Comparison of ENCODE assay signal across 8 mouse cellular contexts in the genomic region with DNA sequence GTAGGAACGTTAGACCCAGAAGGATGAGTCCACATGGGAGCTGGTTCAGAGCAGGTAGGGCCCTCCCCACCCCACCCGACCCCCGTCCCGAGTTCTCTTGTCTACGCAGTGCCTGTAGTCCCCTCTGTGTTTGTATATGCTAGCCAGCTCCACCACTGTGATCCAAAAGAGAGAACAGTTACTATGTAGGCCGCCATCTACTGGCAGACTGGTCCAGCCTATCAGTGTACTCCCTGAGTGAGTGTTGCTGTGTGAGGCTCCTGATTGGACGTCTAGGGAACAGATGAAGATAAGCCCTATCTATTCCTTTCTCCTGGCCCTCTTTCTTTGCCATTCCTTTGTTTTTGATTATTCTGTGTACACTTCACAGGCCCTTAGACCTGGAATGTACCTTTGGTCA.
A peak's percentile ranks its signal among the peaks of the same experiment; 100 is the strongest.
DNase-seq lines count a peak whose midpoint lies in the region; ATAC-seq and TF ChIP-seq lines count a peak whose summit lies in the region.

No protein-coding gene starts in this region.

- H3K27ac ChIP-seq in liver, embryonic 14.5 days = no peak overlapping the region
- no peak overlapping the region for H3K27ac ChIP-seq in stomach, embryonic 16.5 days (ENCODE audit: low read length)

- no peaks in the 10 kb centered on the region for H3K36me3 ChIP-seq in liver, embryonic 14.5 days (replicated peaks; ENCODE audit: control insufficient read depth, insufficient read depth, low read depth)
- no peaks in the 10 kb centered on the region for H3K36me3 ChIP-seq in stomach, embryonic 16.5 days (ENCODE audit: control insufficient read depth, insufficient read depth, low read length)

- peak; percentile 35; the same call in 1 of the 2 replicates for TF ChIP-seq CTCF in liver, embryonic 14.5 days (IDR thresholded peaks at IDR 0.05; ENCODE audit: low read depth)

- no peak overlapping the region for H3K4me3 ChIP-seq in liver, embryonic 14.5 days (ENCODE audit: insufficient read depth in 1 of 2, low read depth in 2 of 2, low read length in 2 of 2)
- H3K4me3 ChIP-seq in stomach, embryonic 16.5 days (replicated peaks; ENCODE audit: low read length) = no peak overlapping the region

- peak; percentile 34; the same call in 1 of the 2 replicates for ATAC-seq in liver, embryonic 14.5 days (ENCODE audit: insufficient read depth)
- peak; percentile 82 for ATAC-seq in stomach, embryonic 16.5 days (ENCODE audit: insufficient read depth, low FRiP score)

- 49% methylated on average over 7 of the region's 7 CpGs for WGBS in liver, embryonic 14.5 days (ENCODE audit: insufficient replicate concordance)
- 46% methylated on average over 7 of the region's 7 CpGs for WGBS in stomach, embryonic 16.5 days

- DNase-seq in adrenal gland, adult (ENCODE audit: inconsistent age in 2 of 2, low spot score in 1 of 2) = peak; percentile 31 to 70
- DNase-seq in adrenal gland, postnatal 10 days = no peak
- peak; percentile 20 to 54 for DNase-seq in spleen, adult 18-20 months
- no peak for DNase-seq in spleen, adult 12 weeks (ENCODE audit: low spot score)
- no peak for DNase-seq in liver, embryonic 14.5 days (ENCODE audit: low read depth in 3 of 3, low spot score in 3 of 3)
- no peak for DNase-seq in testis, postnatal 10 days (ENCODE audit: low spot score)
- DNase-seq in c-Kit-positive CD71-positive TER-119-positive erythroid progenitor cells, embryonic 14.5 days (ENCODE audit: low spot score) = no peak

- no peak for TF ChIP-seq EP300 in liver, embryonic 14.5 days (IDR thresholded peaks at IDR 0.05; ENCODE audit: low read depth)

- H3K27me3 ChIP-seq in liver, embryonic 14.5 days (ENCODE audit: control insufficient read depth, insufficient read depth, low read length) = no peaks in the 10 kb centered on the region
- H3K27me3 ChIP-seq in stomach, embryonic 16.5 days (ENCODE audit: control insufficient read depth, insufficient read depth, low read length) = no peaks in the 10 kb centered on the region

- no peak overlapping the region for H3K9ac ChIP-seq in liver, embryonic 14.5 days (replicated peaks)
- no peak overlapping the region for H3K9ac ChIP-seq in stomach, embryonic 16.5 days (ENCODE audit: low read length)

- H3K4me2 ChIP-seq in liver, embryonic 14.5 days (ENCODE audit: low read depth) = no peak overlapping the region
- no peak overlapping the region for H3K4me2 ChIP-seq in stomach, embryonic 16.5 days (ENCODE audit: low read depth, low read length)

- H3K4me1 ChIP-seq in liver, embryonic 14.5 days (replicated peaks; ENCODE audit: control insufficient read depth in 2 of 2, insufficient read depth in 2 of 2, low read length in 1 of 2) = no peaks in the 10 kb centered on the region
- H3K4me1 ChIP-seq in stomach, embryonic 16.5 days (ENCODE audit: control insufficient read depth, insufficient read depth, low read length) = 0 out of 2 replicates have a peak, but pooled peaks cover 7% of the 10 kb centered on the region

- H3K9me3 ChIP-seq in liver, embryonic 14.5 days (ENCODE audit: control insufficient read depth, low read length) = no peaks in the 10 kb centered on the region
- 0 out of 2 replicates have a peak, but pooled peaks cover 5% of the 10 kb centered on the region for H3K9me3 ChIP-seq in stomach, embryonic 16.5 days (replicated peaks; ENCODE audit: control insufficient read depth, low read length)

Comparison
In these comparisons a context has a peak if more than half of its experiments do, and no peak if none do; other contexts are left out.
1. DNase-seq: peak in adrenal gland, adult (2 of 2) and spleen, adult 18-20 months (2 of 2); none in adrenal gland, postnatal 10 days (single experiment), spleen, adult 12 weeks (single experiment), liver, embryonic 14.5 days (0 of 3), testis, postnatal 10 days (single experiment) and c-Kit-positive CD71-positive TER-119-positive erythroid progenitor cells, embryonic 14.5 days (single experiment).